Mouse (Mus musculus) small intestine, adult 2 months (tissue): ENCODE measurements at regions not wholly inside any gene's neighbourhood (a gene's known extent, or its start where the extent isn't known, plus 50 kb on each side); places are given as distances from the start of the nearest gene placed in this dataset.
A peak's percentile ranks its signal among the peaks of the same experiment; 100 is the strongest.
"Not testable (repeated sequence)": the region's sequence is repeated elsewhere in the genome, so short reads cannot be mapped to it uniquely, and the experiment has no call there.

ENCODE experiments used
- H3K27ac ChIP-seq: fragments of 200-500 bp; 2 replicates; pipeline ENCODE4 v1.5.1; 2012; ENCODE audit warnings: low read depth, low read length, control low read depth, inconsistent platforms; ENCODE audit not compliant: insufficient read depth
- H3K27me3 ChIP-seq: fragments of 200-500 bp; 2 replicates; pipeline ENCODE4 v1.6.1; 2012; ENCODE audit warnings: mild to moderate bottlenecking, moderate library complexity, low read length, inconsistent platforms; ENCODE audit not compliant: control insufficient read depth, insufficient read depth
- H3K36me3 ChIP-seq: fragments of 200-500 bp; 2 replicates; pipeline ENCODE4 v1.6.1; 2012; ENCODE audit warnings: mild to moderate bottlenecking, low read length, control low read depth, inconsistent platforms; ENCODE audit not compliant: control insufficient read depth, insufficient read depth
- H3K4me1 ChIP-seq: fragments of 200-500 bp; 2 replicates; pipeline ENCODE4 v1.6.1; 2012; ENCODE audit warnings: low read length, inconsistent platforms, mixed read lengths; ENCODE audit not compliant: control insufficient read depth, insufficient read depth, insufficient read length
- H3K4me3 ChIP-seq: fragments of 200-500 bp; 2 replicates; pipeline ENCODE4 v1.5.1; 2012; ENCODE audit warnings: low read depth, mild to moderate bottlenecking, control low read depth, inconsistent platforms, low read length, moderate library complexity
- CTCF ChIP-seq: fragments of 200-500 bp; IDR thresholded peaks from 2 replicates; pipeline ENCODE4 v1.5.1; 2012; ENCODE audit warnings: low read depth, mild to moderate bottlenecking, control low read depth, inconsistent platforms, low read length, moderate library complexity, mixed read lengths; ENCODE audit not compliant: insufficient replicate concordance, insufficient read length; ENCODE audit errors: extremely low read depth
- POLR2A ChIP-seq: fragments of 200-500 bp; IDR thresholded peaks from 2 replicates; pipeline ENCODE4 v1.6.1; 2012; ENCODE audit warnings: low read depth, mild to moderate bottlenecking, control low read depth, inconsistent platforms, low read length, moderate library complexity
- WGBS: fragments of 180-500 bp; shearing (Covaris S2); methylation state at CpG from one replicate; pipeline ENCODE4 v1.1.7; 2018; 5-methylcytosine and 5-hydroxymethylcytosine counted together

- TF ChIP-seq POLR2A (no peak), CTCF (no peak)
- H3K4me1 ChIP-seq: no peaks in the 10 kb centered on the region
- 73% methylated on average over 6 of the region's 6 CpGs for WGBS
Measured at GRCm38 (mm10) chr4:71307176-71307612, 450.6 kb downstream of the Gm11232 start.

GRCm38 (mm10) chr4:71306690-71307089 is 451.1 kb downstream of the Gm11232 start:
- H3K4me1 ChIP-seq: no peaks in the 10 kb centered on the region
- TF ChIP-seq POLR2A (no peak), CTCF (no peak)
- WGBS: 81% methylated on average over 6 of the region's 6 CpGs

More at GRCm38 (mm10) chr4:71307176-71307612, 450.6 kb downstream of the Gm11232 start:
- Histone ChIP-seq H3K36me3 (no peaks in the 10 kb centered on the region), H3K27me3 (no peaks in the 10 kb centered on the region), H3K4me3 (no peak overlapping the region), H3K27ac (no peak overlapping the region)

DNA sequence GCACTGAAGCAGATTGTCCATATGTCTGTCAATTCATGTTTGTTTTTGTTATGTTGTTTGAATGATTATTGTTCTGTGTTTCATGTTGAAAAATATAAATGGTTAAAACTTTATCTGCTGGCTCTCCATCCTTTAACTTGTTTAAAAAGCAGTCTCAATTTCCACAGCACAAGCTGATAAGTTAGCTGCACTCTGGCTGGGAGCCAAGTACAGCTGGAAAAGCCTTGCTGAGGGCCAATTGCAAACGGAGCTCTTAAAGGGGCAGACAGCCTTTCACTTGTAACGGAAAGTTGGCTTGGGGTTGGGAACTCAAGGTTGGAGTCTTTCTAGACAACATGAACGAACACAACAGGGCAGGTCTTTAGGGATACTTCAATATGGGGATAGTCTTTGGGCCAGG is 462.0 kb downstream of the Gm11232 start:
- not testable (repeated sequence) for H3K36me3 ChIP-seq, H3K4me3 ChIP-seq, H3K27ac ChIP-seq, H3K27me3 ChIP-seq, H3K4me1 ChIP-seq
- WGBS: 59% methylated on average over 3 of the region's 3 CpGs

More at GRCm38 (mm10) chr4:71306690-71307089, 451.1 kb downstream of the Gm11232 start:
- no peak overlapping the region for H3K27ac ChIP-seq
- no peaks in the 10 kb centered on the region for H3K27me3 ChIP-seq
- H3K36me3 ChIP-seq: no peaks in the 10 kb centered on the region
- no peak overlapping the region for H3K4me3 ChIP-seq

- Histone ChIP-seq H3K4me3 (peak overlapping the region; percentile 39; the same call in 1 of the 2 replicates), H3K27me3 (no peaks in the 10 kb centered on the region), H3K4me1 (no peaks in the 10 kb centered on the region), H3K27ac (peak overlapping the region; percentile 42), H3K36me3 (no peaks in the 10 kb centered on the region)
- TF ChIP-seq CTCF (no peak), POLR2A (no peak)
- WGBS: 57% methylated on average over 10 of the region's 10 CpGs
Measured at GRCm38 (mm10) chr4:71291741-71292149, 466.0 kb downstream of the Gm11232 start.

DNA sequence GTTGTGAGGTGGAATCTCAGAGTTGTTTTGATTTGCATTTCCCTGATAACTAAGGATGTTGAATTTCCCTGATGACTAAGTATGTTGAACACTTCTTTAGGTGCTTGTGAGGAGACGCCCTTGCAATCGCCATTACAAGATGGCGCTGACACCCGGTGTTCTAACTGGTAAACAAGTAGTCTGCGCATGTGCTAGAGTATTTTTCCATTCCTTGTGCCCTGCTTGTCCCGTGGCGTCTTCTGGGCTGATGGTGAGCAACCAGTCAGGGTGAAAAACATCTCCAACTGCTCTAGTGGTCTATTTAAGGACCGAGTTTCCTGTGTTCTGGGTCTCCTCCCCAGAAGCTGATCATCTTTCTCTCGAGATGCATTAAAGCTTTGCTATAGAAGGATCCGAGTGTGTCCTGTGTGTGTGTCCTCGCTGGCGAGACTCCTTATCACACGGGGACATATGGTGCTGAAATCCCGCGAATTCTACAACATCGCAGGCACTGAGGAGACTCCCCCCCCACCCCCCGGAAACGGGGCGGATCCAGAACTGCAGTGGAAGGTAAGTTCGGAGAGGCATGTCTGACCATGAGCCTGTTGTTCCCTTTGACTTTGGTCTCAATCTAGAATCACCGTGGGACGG is 466.5 kb downstream of the Gm11232 start:
- peak overlapping the region; percentile 42 for H3K27ac ChIP-seq
- peak overlapping the region; percentile 39 for H3K4me3 ChIP-seq
- 85% methylated on average over 22 of the region's 22 CpGs for WGBS
- H3K27me3 ChIP-seq, H3K4me1 ChIP-seq, H3K36me3 ChIP-seq: not testable (repeated sequence)

- 32% methylated on average over 1 of the region's 1 CpGs for WGBS
- Histone ChIP-seq H3K4me1 (peaks cover 2% of the 10 kb centered on the region; the same call in 1 of the 2 replicates), H3K36me3 (no peaks in the 10 kb centered on the region), H3K27ac (no peak overlapping the region), H3K4me3 (no peak overlapping the region), H3K27me3 (no peaks in the 10 kb centered on the region)
- TF ChIP-seq POLR2A (no peak), CTCF (no peak)
Measured at GRCm38 (mm10) chr4:71283147-71283546, 474.6 kb downstream of the Gm11232 start.

DNA sequence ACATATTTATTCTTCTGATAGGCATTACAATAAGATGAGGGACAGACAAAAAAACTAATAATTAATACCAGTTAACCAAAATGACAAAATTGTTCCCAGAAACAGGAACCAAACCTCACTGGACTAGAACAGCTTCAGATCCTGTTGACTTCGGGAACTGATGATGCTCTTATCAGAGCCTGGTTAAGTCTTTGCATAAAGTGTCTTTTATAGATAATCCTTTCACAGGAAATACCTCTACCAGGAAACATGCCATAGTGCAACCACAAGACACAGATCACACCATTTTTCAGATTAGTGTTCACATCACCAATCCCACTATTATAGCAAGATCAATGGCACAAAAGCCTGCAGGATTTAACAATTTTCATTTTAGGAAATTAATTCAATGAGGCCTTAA is 478.1 kb downstream of the Gm11232 start:
- H3K27me3 ChIP-seq: no peaks in the 10 kb centered on the region
- H3K4me3 ChIP-seq: no peak overlapping the region
- WGBS: 40% methylated on average over 1 of the region's 1 CpGs
- no peak overlapping the region for H3K27ac ChIP-seq
- peaks cover 2% of the 10 kb centered on the region; the same call in 1 of the 2 replicates for H3K4me1 ChIP-seq
- H3K36me3 ChIP-seq: no peaks in the 10 kb centered on the region
- TF ChIP-seq POLR2A: no peak
- TF ChIP-seq CTCF: no peak

DNA sequence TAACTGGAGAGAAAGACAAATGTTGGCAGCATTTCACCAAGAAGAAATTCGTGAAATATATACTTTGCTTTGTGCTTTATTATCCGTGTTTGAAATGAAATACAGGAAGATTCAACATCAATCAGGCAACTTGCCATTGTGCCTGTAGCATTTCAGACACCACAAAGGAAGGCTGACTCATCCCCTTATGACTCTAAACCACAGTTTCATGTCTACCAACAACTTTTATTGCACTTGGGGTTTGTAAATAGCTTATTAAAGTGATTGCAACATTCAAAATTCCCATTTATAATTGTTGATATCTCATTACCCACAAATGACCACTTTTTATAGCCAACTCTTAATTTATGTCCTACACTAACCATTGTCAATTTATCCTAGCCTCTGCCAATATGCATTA is 497.9 kb downstream of the Gm11232 start:
- no peaks in the 10 kb centered on the region for H3K36me3 ChIP-seq
- no peak overlapping the region for H3K27ac ChIP-seq
- H3K4me3 ChIP-seq: no peak overlapping the region
- WGBS: 65% methylated on average over 2 of the region's 2 CpGs
- TF ChIP-seq POLR2A (no peak), CTCF (no peak)
- no peaks in the 10 kb centered on the region for H3K27me3 ChIP-seq
- H3K4me1 ChIP-seq: no peaks in the 10 kb centered on the region
